Mouse (Mus musculus): ENCODE data around the gene Atxn2.

- no peak for TF ChIP-seq CTCF (IDR thresholded peaks at IDR 0.05; ENCODE audit: insufficient read depth, low read depth, low read length)
- no peak for TF ChIP-seq POLR2A (IDR thresholded peaks at IDR 0.05; ENCODE audit: insufficient read depth, low read depth, low read length)
These were observed 104.8 kb downstream of the Atxn2 start for GRCm38 (mm10) chr5:121815867-121816380.
